Mouse (Mus musculus) right cerebral cortex, postnatal 36 days (tissue): ENCODE measurements around the gene BC030500.

Source experiments
- DNase-seq, 2 experiments: peaks; one replicate each; pipeline ENCODE4 v3.0.0; 2022; ENCODE audit warnings: low spot score in 2 of 2, mixed read lengths in 1 of 2

Gene BC030500

GRCm38 (mm10) chr8:58911677-58912076 lies at the start of gene BC030500:
Gene BC030500, plus strand, starts transcription at chr8:58911755.
- no peak for DNase-seq

- no peak for DNase-seq
These were observed 25.1 kb upstream of the BC030500 start for GRCm38 (mm10) chr8:58886405-58886804.

DNA sequence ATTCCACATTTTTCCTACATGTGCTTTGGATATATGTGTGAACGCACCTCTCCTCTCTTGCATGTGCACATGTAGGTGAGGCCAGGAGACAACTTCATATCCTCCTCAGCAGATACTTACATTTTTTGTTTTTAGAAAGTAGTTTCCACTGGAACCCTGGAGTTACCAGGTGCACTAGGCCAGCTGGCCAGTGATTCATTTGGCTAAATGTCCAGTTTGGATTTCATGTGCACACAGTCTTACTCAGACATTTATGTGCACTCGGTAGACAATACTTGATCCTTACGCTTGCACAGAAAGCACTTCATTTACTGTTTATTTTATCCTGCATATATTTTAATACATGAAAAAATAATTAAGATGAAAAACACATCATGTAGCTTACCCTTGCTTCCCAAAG lies 21.0 kb upstream of the BC030500 start:
- no peak for DNase-seq

DNA sequence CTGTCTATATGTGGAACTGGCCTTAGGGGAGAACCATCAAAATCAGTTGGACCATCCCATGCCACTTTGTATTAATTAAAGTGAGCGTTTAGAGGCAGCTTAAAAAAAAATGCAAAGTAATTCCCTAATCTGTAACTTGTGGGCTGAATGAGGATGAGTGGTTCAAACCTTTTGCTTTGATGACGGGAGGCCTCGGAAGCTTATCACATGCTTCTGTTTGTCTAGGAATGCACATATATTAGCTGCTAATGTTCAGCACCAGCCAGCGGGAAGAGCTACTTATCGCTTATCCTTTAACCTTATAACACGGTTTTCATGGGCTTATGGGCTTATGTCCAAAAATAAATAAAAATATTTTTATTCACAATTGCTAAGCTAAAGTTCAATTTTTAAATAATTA lies 15.6 kb upstream of the BC030500 start:
- no peak for DNase-seq

GRCm38 (mm10) chr8:58904465-58904864 lies 7.1 kb upstream of the BC030500 start:
- no peak for DNase-seq

- peak; percentile 37 to 52 for DNase-seq
These were observed 763 bp downstream of the BC030500 start, which contains the start of gene Galntl6 for GRCm38 (mm10) chr8:58912196-58912839. Gene Galntl6, minus strand, starts transcription at chr8:58912640.

GRCm38 (mm10) chr8:58912840-58913639 lies 1.5 kb downstream of the BC030500 start:
- peak; percentile 14 to 20 for DNase-seq

DNA sequence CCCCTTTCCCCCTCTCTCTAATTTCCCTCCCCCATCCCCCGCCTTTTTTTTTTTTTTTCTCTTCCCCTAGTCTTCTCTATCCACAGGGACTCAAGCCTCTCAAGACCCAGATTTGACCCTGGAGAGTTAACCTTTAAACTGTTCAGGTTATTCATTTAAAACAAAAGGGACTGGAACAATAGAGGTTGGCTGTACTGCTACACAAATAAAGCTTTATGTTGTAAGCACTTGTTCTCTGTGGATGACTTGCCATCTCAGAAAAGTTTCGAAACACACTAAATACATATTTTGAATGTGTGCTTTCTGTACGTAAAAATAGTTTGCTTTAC lies 2.0 kb downstream of the BC030500 start:
- DNase-seq: no peak

DNA sequence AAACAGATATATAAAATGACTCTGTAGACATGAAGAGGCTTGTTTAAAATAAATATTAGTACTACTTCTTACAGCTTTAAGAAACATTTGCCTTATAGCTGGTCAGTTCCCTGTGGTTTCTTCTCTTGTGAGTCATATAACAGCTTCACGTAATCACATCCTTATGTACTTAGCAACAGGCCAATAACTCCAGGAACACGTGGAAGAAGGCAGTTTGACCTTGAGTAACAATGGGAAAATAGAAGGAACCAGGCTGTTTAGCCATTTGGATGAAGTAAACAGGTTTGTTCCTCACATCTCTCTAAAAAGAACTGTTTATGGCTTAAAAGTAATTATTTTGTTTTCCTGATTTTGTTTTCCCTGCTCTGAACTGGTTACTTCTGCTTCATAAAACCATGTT lies 3.6 kb downstream of the BC030500 start:
- no peak for DNase-seq

DNA sequence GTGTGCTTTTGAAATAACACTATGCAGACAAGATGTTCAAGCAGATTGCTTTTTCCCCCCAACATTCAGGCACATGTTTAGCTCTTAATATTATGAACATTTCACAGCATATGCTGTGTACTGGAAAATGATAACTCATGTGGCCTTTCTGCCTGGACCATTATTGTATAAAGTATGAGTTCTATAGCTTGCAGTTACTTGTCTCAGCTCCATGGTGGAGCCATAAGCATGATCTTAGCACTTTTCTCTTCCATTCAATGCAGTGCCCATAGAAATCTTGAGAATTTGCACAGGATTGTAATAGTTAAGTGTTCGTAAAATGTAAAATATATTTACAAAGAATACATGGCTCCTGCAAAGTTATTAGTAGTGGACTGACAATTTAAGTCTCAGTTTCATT lies 19.5 kb downstream of the BC030500 start:
- DNase-seq: no peak

- no peak for DNase-seq
These were observed 32.2 kb downstream of the BC030500 start for GRCm38 (mm10) chr8:58943773-58944172.

GRCm38 (mm10) chr8:58957195-58957739 lies 45.7 kb downstream of the BC030500 start:
- no peak for DNase-seq
